Mouse (Mus musculus) intestine, embryonic 14.5 days (tissue): ENCODE results near the gene Pld6. TPM values are rescaled to one million over a fixed set of nuclear protein-coding genes. Genes with fewer than 3 reads are reported as not detected.

Source experiments
- ATAC-seq: fragments of 200-750 bp; cut with Nextera tagmentation; replicated peaks from 2 replicates; pipeline ENCODE4 v1.8.0; 2017; ENCODE audit warnings: low read depth, moderate number of reproducible peaks, moderate TSS enrichment, moderate library complexity; ENCODE audit not compliant: low FRiP score, low TSS enrichment
- DNase-seq: peaks from one replicate; pipeline ENCODE4 v3.0.0-alpha.2; 2018; ENCODE audit warnings: low spot score
- H3K27ac ChIP-seq: fragments of 300-500 bp; sonication (generic); 2 replicates; pipeline ENCODE4 v1.5.1; 2014; ENCODE audit warnings: low read depth, mild to moderate bottlenecking, control low read depth
- H3K27me3 ChIP-seq: fragments of 300-500 bp; sonication (generic); replicated peaks from 2 replicates; pipeline ENCODE4 v1.6.1; 2014; ENCODE audit warnings: low read length, control low read depth; ENCODE audit not compliant: control insufficient read depth, insufficient read depth
- H3K36me3 ChIP-seq: fragments of 300-500 bp; sonication (generic); 2 replicates; pipeline ENCODE4 v1.6.1; 2014; ENCODE audit warnings: low read length, control low read depth; ENCODE audit not compliant: control insufficient read depth, insufficient read depth
- H3K4me1 ChIP-seq: fragments of 300-500 bp; sonication (generic); replicated peaks from 2 replicates; pipeline ENCODE4 v1.6.1; 2014; ENCODE audit warnings: low read length, control low read depth, mixed read lengths; ENCODE audit not compliant: control insufficient read depth, insufficient read depth
- H3K4me2 ChIP-seq: fragments of 300-500 bp; sonication (generic); 2 replicates; pipeline ENCODE4 v1.6.1; 2014; ENCODE audit warnings: low read length
- H3K4me3 ChIP-seq: fragments of 300-500 bp; sonication (generic); 2 replicates; pipeline ENCODE4 v1.5.1; 2014; ENCODE audit warnings: low read depth, low read length, control low read depth, mixed read lengths
- H3K9ac ChIP-seq: fragments of 300-500 bp; sonication (generic); 2 replicates; pipeline ENCODE4 v1.6.1; 2014; ENCODE audit warnings: mild to moderate bottlenecking, low read length
- H3K9me3 ChIP-seq: fragments of 300-500 bp; sonication (generic); 2 replicates; pipeline ENCODE4 v1.6.1; 2016; ENCODE audit warnings: low read length, control low read depth; ENCODE audit not compliant: control insufficient read depth
- WGBS: fragments of 180-500 bp; shearing (Covaris S2); extraction: QIAGEN DNeasy Blood & Tissue Kit; methylation state at CpG from one replicate; pipeline ENCODE4 v1.1.7; 2014; 5-methylcytosine and 5-hydroxymethylcytosine counted together
- polyA plus RNA-seq: library from polyadenylated mRNA; unstranded; fragments of >200 nt; fragmentation: Nextera tagmentation; extraction: Ambion mirVana; gene quantifications from 2 replicates; pipeline ENCODE4 v1.2.1, GENCODE M21; 2014

Gene Pld6
- 1.5 and 1.7 TPM in 2 replicates for polyA plus RNA-seq

- H3K9ac ChIP-seq = peak within 1 kb of the TSS; percentile 43
- 0 out of 2 replicates have a peak, but pooled peaks cover 7% of the 10 kb centered on the region for H3K4me1 ChIP-seq
- H3K27me3 ChIP-seq = no peaks in the 10 kb centered on the region
- no peaks in the 10 kb centered on the region for H3K9me3 ChIP-seq
- H3K4me2 ChIP-seq = peak within 1 kb of the TSS; percentile 91
- peak within 1 kb of the TSS; percentile 49 for H3K4me3 ChIP-seq
- peak; percentile 81 for ATAC-seq
- peak; percentile 84 for DNase-seq
- peaks cover 14% of the 10 kb centered on the region for H3K36me3 ChIP-seq
- WGBS = under 1% methylated on average over 51 of the region's 51 CpGs
- H3K27ac ChIP-seq = no peak within 1 kb of the TSS
Measured at GRCm38 (mm10) chr11:59787199-59787781, at the start of gene Pld6. Pld6 (minus strand) TSS chr11:59787645.

- 87% methylated on average over 3 of the region's 3 CpGs for WGBS
Measured at GRCm38 (mm10) chr11:59821625-59822024, 34.2 kb upstream of the Pld6 start.

GRCm38 (mm10) chr11:59817916-59818315, 30.5 kb upstream of the Pld6 start:
- no peak overlapping the region for H3K4me2 ChIP-seq
- peaks cover 71% of the 10 kb centered on the region for H3K36me3 ChIP-seq
- DNase-seq (no peak), ATAC-seq (no peak)
- H3K4me1 ChIP-seq = no peaks in the 10 kb centered on the region
- no peaks in the 10 kb centered on the region for H3K27me3 ChIP-seq
- H3K9me3 ChIP-seq = no peaks in the 10 kb centered on the region
- WGBS = 96% methylated on average over 3 of the region's 3 CpGs
- H3K4me3 ChIP-seq = no peak overlapping the region
- H3K27ac ChIP-seq = no peak overlapping the region
- H3K9ac ChIP-seq = no peak overlapping the region

More at GRCm38 (mm10) chr11:59821625-59822024, 34.2 kb upstream of the Pld6 start:
- no peak overlapping the region for H3K4me2 ChIP-seq
- H3K36me3 ChIP-seq = peaks cover 99% of the 10 kb centered on the region
- H3K9me3 ChIP-seq = no peaks in the 10 kb centered on the region
- H3K4me1 ChIP-seq = no peaks in the 10 kb centered on the region
- ATAC-seq = no peak
- H3K27me3 ChIP-seq = no peaks in the 10 kb centered on the region
- no peak overlapping the region for H3K9ac ChIP-seq
- DNase-seq = no peak
- no peak overlapping the region for H3K27ac ChIP-seq
- H3K4me3 ChIP-seq = no peak overlapping the region

GRCm38 (mm10) chr11:59815482-59816065, 28.1 kb upstream of the Pld6 start:
- no peak overlapping the region for H3K27ac ChIP-seq
- no peaks in the 10 kb centered on the region for H3K27me3 ChIP-seq
- no peak for DNase-seq
- H3K9me3 ChIP-seq = no peaks in the 10 kb centered on the region
- no peaks in the 10 kb centered on the region; the same call in 1 of the 2 replicates for H3K4me1 ChIP-seq
- H3K4me3 ChIP-seq = no peak overlapping the region
- ATAC-seq = no peak
- H3K4me2 ChIP-seq = no peak overlapping the region
- H3K9ac ChIP-seq = no peak overlapping the region
- 84% methylated on average over 6 of the region's 6 CpGs for WGBS
- peaks cover 48% of the 10 kb centered on the region for H3K36me3 ChIP-seq

- no peak for DNase-seq
- no peaks in the 10 kb centered on the region for H3K9me3 ChIP-seq
- WGBS = 82% methylated on average over 6 of the region's 6 CpGs
- ATAC-seq = no peak
- H3K27ac ChIP-seq = no peak overlapping the region
- H3K27me3 ChIP-seq = no peaks in the 10 kb centered on the region
- no peaks in the 10 kb centered on the region; the same call in 1 of the 2 replicates for H3K4me1 ChIP-seq
- no peak overlapping the region for H3K4me2 ChIP-seq
- no peak overlapping the region for H3K9ac ChIP-seq
- H3K36me3 ChIP-seq = peaks cover 42% of the 10 kb centered on the region
- H3K4me3 ChIP-seq = no peak overlapping the region
Measured at GRCm38 (mm10) chr11:59814936-59815335, 27.5 kb upstream of the Pld6 start.

- no peaks in the 10 kb centered on the region; the same call in 1 of the 2 replicates for H3K4me1 ChIP-seq
- H3K9me3 ChIP-seq = no peaks in the 10 kb centered on the region
- DNase-seq (no peak), ATAC-seq (no peak)
- no peaks in the 10 kb centered on the region for H3K27me3 ChIP-seq
- H3K4me3 ChIP-seq = no peak overlapping the region
- no peak overlapping the region for H3K4me2 ChIP-seq
- H3K27ac ChIP-seq = no peak overlapping the region
- 79% methylated on average over 1 of the region's 1 CpGs for WGBS
- H3K9ac ChIP-seq = no peak overlapping the region
- H3K36me3 ChIP-seq = peaks cover 36% of the 10 kb centered on the region
Measured at GRCm38 (mm10) chr11:59814311-59814710, 26.9 kb upstream of the Pld6 start.

GRCm38 (mm10) chr11:59813276-59813675, 25.8 kb upstream of the Pld6 start:
- WGBS = 59% methylated on average over 3 of the region's 3 CpGs
- ATAC-seq = no peak

GRCm38 (mm10) chr11:59811211-59811610, 23.8 kb upstream of the Pld6 start:
- Histone ChIP-seq H3K9ac (no peak overlapping the region), H3K9me3 (no peaks in the 10 kb centered on the region), H3K4me1 (peaks cover 7% of the 10 kb centered on the region), H3K4me3 (no peak overlapping the region), H3K27ac (no peak overlapping the region), H3K36me3 (peaks cover 23% of the 10 kb centered on the region), H3K27me3 (no peaks in the 10 kb centered on the region), H3K4me2 (no peak overlapping the region)
- DNase-seq (no peak), ATAC-seq (no peak)
- 46% methylated on average over 4 of the region's 4 CpGs for WGBS

More at GRCm38 (mm10) chr11:59813276-59813675, 25.8 kb upstream of the Pld6 start:
- H3K27me3 ChIP-seq = no peaks in the 10 kb centered on the region
- no peak for DNase-seq
- H3K4me2 ChIP-seq = no peak overlapping the region
- H3K4me3 ChIP-seq = no peak overlapping the region
- H3K27ac ChIP-seq = no peak overlapping the region
- no peak overlapping the region for H3K9ac ChIP-seq
- peaks cover 26% of the 10 kb centered on the region for H3K36me3 ChIP-seq
- no peaks in the 10 kb centered on the region for H3K9me3 ChIP-seq
- peaks cover 7% of the 10 kb centered on the region for H3K4me1 ChIP-seq
